In the genomic region with DNA sequence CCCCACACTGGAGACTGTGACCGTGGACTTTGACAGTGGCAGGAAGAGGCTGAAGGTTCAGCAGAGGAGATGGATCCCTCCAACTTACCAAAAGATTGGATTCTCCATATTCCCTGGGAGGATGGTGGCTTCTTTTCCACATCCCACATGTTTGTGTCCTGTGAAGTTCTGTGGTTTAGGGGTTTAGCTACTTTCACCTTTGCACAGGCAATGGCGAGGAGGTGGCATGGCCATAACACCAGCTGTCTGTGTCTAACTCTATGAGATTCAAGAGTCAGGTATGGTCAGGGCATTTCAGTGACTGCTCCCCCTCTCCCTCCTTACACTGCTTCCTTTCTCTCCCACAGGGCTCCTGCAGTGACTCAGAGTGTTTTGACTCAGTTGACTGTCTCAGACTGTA, we compare ENCODE assay signal across 23 mouse cellular contexts. TPM values are rescaled to one million over a fixed set of nuclear protein-coding genes. Genes with fewer than 3 reads are reported as not detected.
DNase-seq lines count a peak whose midpoint lies in the region; TF ChIP-seq lines count a peak whose summit lies in the region.
"Had no signal": no experiment of that assay in that cellular context is flagged by ENCODE, and none has a peak within 500 bp of the region (broad histone marks: within the 10 kb centered on the region; RNA-seq: fewer than 3 reads in every experiment).

No protein-coding gene starts in this region.

- H3K4me1 ChIP-seq in spleen, adult 2 months (ENCODE audit: control insufficient read depth, insufficient read depth, insufficient read length) = peaks cover 6% of the 10 kb centered on the region; the same call in 1 of the 2 replicates

- TF ChIP-seq POLR2A in spleen, adult 2 months (IDR thresholded peaks at IDR 0.05; ENCODE audit: low read depth, low read length) = no peak

- peak; percentile 29 for DNase-seq in heart, adult 11 months
- DNase-seq in heart, postnatal 36 days = no peak
- no peak for DNase-seq in spleen, adult 2 months (ENCODE audit: low read depth in 1 of 2, low spot score in 2 of 2)
- no peak for DNase-seq in spleen, postnatal 10 days (ENCODE audit: low spot score in 2 of 2)
- peak; percentile 57 for DNase-seq in splenic B cell, adult 2 months (ENCODE audit: low read depth, low spot score)
- DNase-seq in layer of hippocampus, adult 2 months (ENCODE audit: low spot score in 2 of 2) = no peak
- DNase-seq: adrenal gland, adult 2 months; adrenal gland, adult 8-10 months; adrenal gland, postnatal 10 days; adrenal gland, postnatal 14 days; adrenal gland, postnatal 25 days; adrenal gland, postnatal 36 days; cerebellum, adult 11 months; cerebellum, adult 11-12 months; cerebellum, adult 18-20 months had no signal

- no peaks in the 10 kb centered on the region for H3K27me3 ChIP-seq in spleen, adult 2 months (ENCODE audit: control insufficient read depth, insufficient read depth, low read length)
- H3K27me3 ChIP-seq in splenic B cell, adult 2 months (ENCODE audit: control insufficient read depth, insufficient read depth, low read length, poor library complexity, severe bottlenecking) = no peaks in the 10 kb centered on the region
- H3K27me3 ChIP-seq: CH12.LX had no signal

- intact Hi-C loops in heart, postnatal 36 days (cut with DNase I) = no loop called here

- H3K36me3 ChIP-seq in spleen, adult 2 months (ENCODE audit: control insufficient read depth, insufficient read depth, low read length) = peaks cover 47% of the 10 kb centered on the region
- H3K36me3 ChIP-seq in splenic B cell, adult 2 months (ENCODE audit: control insufficient read depth, insufficient read depth, low read length, poor library complexity, severe bottlenecking) = peaks cover 49% of the 10 kb centered on the region
- H3K36me3 ChIP-seq: G1E had no signal

- H3K4me3 ChIP-seq in spleen, adult 2 months (ENCODE audit: extremely low read depth, insufficient read depth, insufficient read length) = no peak overlapping the region
- no peak overlapping the region for H3K4me3 ChIP-seq in layer of hippocampus, adult 2 months

- no peak for TF ChIP-seq CTCF in spleen, adult 2 months (IDR thresholded peaks at IDR 0.05; ENCODE audit: extremely low read depth, insufficient read depth, insufficient read length, insufficient replicate concordance)
- TF ChIP-seq CTCF in layer of hippocampus, adult 2 months (conservative IDR thresholded peaks at IDR 0.05) = no peak

- 92% methylated on average over 2 of the region's 2 CpGs for WGBS in spleen, adult 2 months

- H3K27ac ChIP-seq in spleen, adult 2 months (ENCODE audit: insufficient read depth, low read length) = peak overlapping the region; percentile 59; the same call in 1 of the 2 replicates
- H3K27ac ChIP-seq in layer of hippocampus, adult 2 months = no peak overlapping the region

RNA-seq across cellular contexts. Expression of gene H2-Ab1, which starts 11.3 kb away (rescaled TPM):
- 10 to 100 TPM; 14.8 to 32.7 TPM for total RNA-seq in heart, postnatal 36 days (2021)
- 5,504 and 8,483 TPM in 2 replicates for polyA plus RNA-seq in spleen, adult 2 months (2012; rRNA removed)
- 1 to 10 TPM; 1.7 to 1.8 TPM for total RNA-seq in layer of hippocampus, adult 2 months (2021)
- total RNA-seq: MEL had no signal
- polyA plus RNA-seq: C2C12 had no signal

RNA-seq across cellular contexts. Expression of gene H2-Aa, which starts 18.9 kb away (rescaled TPM):
- total RNA-seq in heart, postnatal 36 days (2021) = 10 to 100 TPM; 21.8 to 44.6 TPM
- 1,846 and 1,869 TPM in 2 replicates for polyA plus RNA-seq in spleen, adult 2 months (2012; rRNA removed)
- total RNA-seq in layer of hippocampus, adult 2 months (2021) = 1 to 10 TPM in 1 of 2 experiments, under 1 TPM in 1; 0.66 to 1.2 TPM
- total RNA-seq: G1E, MEL had no signal
- polyA plus RNA-seq: C2C12, G1E, Patski had no signal

RNA-seq across cellular contexts. Expression of gene H2-Ob, which starts 30.0 kb away (rescaled TPM):
- under 1 TPM; 0.83 to 0.84 TPM for total RNA-seq in heart, postnatal 36 days (2021)
- 318 and 334 TPM in 2 replicates for polyA plus RNA-seq in spleen, adult 2 months (2012; rRNA removed)
- total RNA-seq in layer of hippocampus, adult 2 months (2021) = under 1 TPM in 1 of 2 experiments, not detected in 1; 0.17 TPM
- total RNA-seq: ES-E14 had no signal
- polyA plus RNA-seq: C2C12, G1E, Patski had no signal

RNA-seq across cellular contexts. Expression of gene H2-Eb1, which starts 36.9 kb away (rescaled TPM):
- total RNA-seq in heart, postnatal 36 days (2021) = 10 to 100 TPM; 20.6 to 43.5 TPM
- polyA plus RNA-seq in spleen, adult 2 months (2012; rRNA removed) = 1,025 and 1,109 TPM in 2 replicates
- 1 to 10 TPM; 1.0 to 1.3 TPM for total RNA-seq in layer of hippocampus, adult 2 months (2021)
- total RNA-seq: G1E had no signal
- polyA plus RNA-seq: C2C12, G1E had no signal

RNA-seq across cellular contexts. Expression of gene H2-Eb2, which starts 56.7 kb away (rescaled TPM):
- total RNA-seq in heart, postnatal 36 days (2021) = not detected
- 11.4 and 13.5 TPM in 2 replicates for polyA plus RNA-seq in spleen, adult 2 months (2012; rRNA removed)
- total RNA-seq in layer of hippocampus, adult 2 months (2021) = not detected
- total RNA-seq: adrenal gland, adult 18-20 months; adrenal gland, adult 2 months; adrenal gland, adult 8-10 months; adrenal gland, postnatal 14 days; adrenal gland, postnatal 25 days; adrenal gland, postnatal 36 days; adrenal gland, postnatal 4 days; ES-E14; MEL had no signal
- polyA plus RNA-seq: C2C12, G1E, Patski had no signal

Comparison
In these comparisons a context has a peak if more than half of its experiments do, and no peak if none do; other contexts are left out.
1. DNase-seq: peak in heart, adult 11 months (single experiment) and splenic B cell, adult 2 months (single experiment); none in heart, postnatal 36 days (0 of 2), spleen, adult 2 months (0 of 2), spleen, postnatal 10 days (0 of 2) and layer of hippocampus, adult 2 months (0 of 2).
2. RNA of gene H2-Ab1, which starts 11.3 kb away (total RNA-seq): 14.8 to 32.7 TPM in heart, postnatal 36 days; 1.7 to 1.8 TPM in layer of hippocampus, adult 2 months; every median in the first group is over 4 times any median in the second.
3. RNA of gene H2-Aa, which starts 18.9 kb away (total RNA-seq): 21.8 to 44.6 TPM in heart, postnatal 36 days; 0.66 to 1.2 TPM in layer of hippocampus, adult 2 months; every median in the first group is over 10 times any median in the second.